Mouse (Mus musculus) liver, embryonic 14.5 days (tissue): ENCODE measurements around the gene Gphb5. TPM values are rescaled to one million over a fixed set of nuclear protein-coding genes. Genes with fewer than 3 reads are reported as not detected.

Source experiments
- ATAC-seq: fragments of 200-750 bp; cut with Nextera tagmentation; 2 replicates; pipeline ENCODE4 v1.8.0; 2017; ENCODE audit warnings: moderate number of reproducible peaks, mild to moderate bottlenecking, moderate library complexity; ENCODE audit not compliant: insufficient read depth
- DNase-seq, 3 experiments: peaks; one replicate each; pipeline ENCODE4 v3.0.0-alpha.2; 2012 to 2013; ENCODE audit warnings: low read depth in 3 of 3, low spot score in 3 of 3
- H3K27ac ChIP-seq: fragments of 300-500 bp; sonication (generic); 2 replicates; pipeline ENCODE4 v1.5.1; 2014; ENCODE audit warnings: moderate library complexity, mild to moderate bottlenecking, control low read depth, inconsistent platforms
- H3K27me3 ChIP-seq: fragments of 300-500 bp; sonication (generic); 2 replicates; pipeline ENCODE4 v1.6.1; 2014; ENCODE audit warnings: mild to moderate bottlenecking, low read length, moderate library complexity; ENCODE audit not compliant: control insufficient read depth, insufficient read depth
- H3K36me3 ChIP-seq: fragments of 300-500 bp; sonication (generic); replicated peaks from 2 replicates; pipeline ENCODE4 v1.6.1; 2014; ENCODE audit warnings: low read depth; ENCODE audit not compliant: control insufficient read depth, insufficient read depth
- H3K4me1 ChIP-seq, 2 experiments: fragments of 200-500 bp in 1 of 2; fragments of 300-500 bp in 1 of 2; sonication (generic) in 1 of 2; replicated peaks; 2 replicates each; pipeline ENCODE4 v1.6.1; 2012 to 2014; ENCODE audit warnings: antibody characterized with exemption in 1 of 2, inconsistent platforms in 1 of 2, low read length in 1 of 2; ENCODE audit not compliant: control insufficient read depth in 2 of 2, insufficient read depth in 2 of 2
- H3K4me2 ChIP-seq: fragments of 300-500 bp; sonication (generic); 2 replicates; pipeline ENCODE4 v1.6.1; 2014; ENCODE audit warnings: low read depth, mild to moderate bottlenecking, control low read depth, moderate library complexity
- H3K4me3 ChIP-seq, 2 experiments: fragments of 200-500 bp in 1 of 2; fragments of 300-500 bp in 1 of 2; sonication (generic) in 1 of 2; 2 replicates each; pipeline ENCODE4 v1.5.1; 2012 to 2014; ENCODE audit warnings: low read depth in 2 of 2, low read length in 2 of 2, mild to moderate bottlenecking in 2 of 2, control low read depth in 1 of 2, inconsistent platforms in 1 of 2, moderate library complexity in 1 of 2; ENCODE audit not compliant: insufficient read depth in 1 of 2
- H3K9ac ChIP-seq: fragments of 300-500 bp; sonication (generic); replicated peaks from 2 replicates; pipeline ENCODE4 v1.6.1; 2014; ENCODE audit warnings: mild to moderate bottlenecking, control low read depth, moderate library complexity
- H3K9me3 ChIP-seq: fragments of 300-500 bp; sonication (generic); 2 replicates; pipeline ENCODE4 v1.6.1; 2016; ENCODE audit warnings: low read length, mixed read lengths; ENCODE audit not compliant: control insufficient read depth
- CTCF ChIP-seq: IDR thresholded peaks from 2 replicates; pipeline ENCODE4 v1.5.1; 2016; ENCODE audit warnings: antibody characterized with exemption, low read depth, control low read depth
- EP300 ChIP-seq: IDR thresholded peaks from 2 replicates; pipeline ENCODE4 v1.6.1; 2016; ENCODE audit warnings: antibody characterized with exemption, low read depth
- WGBS: fragments of 180-500 bp; shearing (Covaris S2); extraction: QIAGEN DNeasy Blood & Tissue Kit; methylation state at CpG from one replicate; pipeline ENCODE4 v1.1.7; 2014; ENCODE audit not compliant: insufficient replicate concordance; 5-methylcytosine and 5-hydroxymethylcytosine counted together
- polyA plus RNA-seq, 2 experiments: library from polyadenylated mRNA; depleted of rRNA in 1 of 2; stranded (reverse) in 1 of 2; unstranded in 1 of 2; fragments of >200 nt; fragmentation: Nextera tagmentation in 1 of 2; extraction: Ambion mirVana in 1 of 2; gene quantifications; 2 replicates each; pipeline versions ENCODE4 v1.2.1 to v1.2.3; 2012 to 2014

Gphb5 gene
- polyA plus RNA-seq, 2 experiments, result not detected

- H3K36me3 ChIP-seq, result no peaks in the 10 kb centered on the region
- H3K4me3 ChIP-seq, result no peak overlapping the region
- H3K27me3 ChIP-seq, result no peaks in the 10 kb centered on the region
- no peak overlapping the region for H3K4me2 ChIP-seq
- H3K27ac ChIP-seq, result no peak overlapping the region
- TF ChIP-seq CTCF, result no peak
- TF ChIP-seq EP300, result no peak
- H3K9ac ChIP-seq, result no peak overlapping the region
- no peaks in the 10 kb centered on the region for H3K4me1 ChIP-seq
- no peaks in the 10 kb centered on the region for H3K9me3 ChIP-seq
- 69% methylated on average over 15 of the region's 15 CpGs for WGBS
- ATAC-seq (no peak), DNase-seq (no peak)
Observed at GRCm38 (mm10) chr12:75387846-75388245, 28.7 kb downstream of the Gphb5 start.

GRCm38 (mm10) chr12:75387156-75387555 lies 29.4 kb downstream of the Gphb5 start:
- Histone ChIP-seq H3K9me3 (no peaks in the 10 kb centered on the region), H3K4me2 (no peak overlapping the region), H3K36me3 (no peaks in the 10 kb centered on the region), H3K4me1 (no peaks in the 10 kb centered on the region), H3K27me3 (no peaks in the 10 kb centered on the region), H3K9ac (no peak overlapping the region), H3K27ac (no peak overlapping the region), H3K4me3 (no peak overlapping the region)
- ATAC-seq (no peak), DNase-seq (no peak)
- TF ChIP-seq EP300 (no peak), CTCF (no peak)
- 64% methylated on average over 8 of the region's 8 CpGs for WGBS

- ATAC-seq, result no peak
- no peak overlapping the region for H3K4me2 ChIP-seq
- 64% methylated on average over 9 of the region's 9 CpGs for WGBS
- H3K27me3 ChIP-seq, result no peaks in the 10 kb centered on the region
- no peak for TF ChIP-seq EP300
- TF ChIP-seq CTCF, result no peak
- H3K36me3 ChIP-seq, result no peaks in the 10 kb centered on the region
- DNase-seq, result no peak
- H3K9me3 ChIP-seq, result no peaks in the 10 kb centered on the region
- H3K27ac ChIP-seq, result no peak overlapping the region
- H3K4me3 ChIP-seq, result no peak overlapping the region
- H3K4me1 ChIP-seq, result no peaks in the 10 kb centered on the region
- no peak overlapping the region for H3K9ac ChIP-seq
Observed at GRCm38 (mm10) chr12:75386731-75387130, 29.9 kb downstream of the Gphb5 start.

GRCm38 (mm10) chr12:75376126-75376525 lies 40.5 kb downstream of the Gphb5 start:
- no peak for ATAC-seq
- WGBS, result 75% methylated on average over 6 of the region's 6 CpGs
- no peak overlapping the region for H3K9ac ChIP-seq
- no peak for DNase-seq
- H3K27ac ChIP-seq, result no peak overlapping the region
- H3K4me2 ChIP-seq, result no peak overlapping the region
- no peaks in the 10 kb centered on the region for H3K36me3 ChIP-seq
- no peak for TF ChIP-seq CTCF
- no peak for TF ChIP-seq EP300
- H3K9me3 ChIP-seq, result no peaks in the 10 kb centered on the region
- H3K4me3 ChIP-seq, result no peak overlapping the region
- no peaks in the 10 kb centered on the region for H3K27me3 ChIP-seq
- no peaks in the 10 kb centered on the region for H3K4me1 ChIP-seq

- Histone ChIP-seq H3K27ac (no peak overlapping the region), H3K9me3 (no peaks in the 10 kb centered on the region), H3K36me3 (no peaks in the 10 kb centered on the region), H3K27me3 (no peaks in the 10 kb centered on the region), H3K9ac (no peak overlapping the region), H3K4me2 (no peak overlapping the region), H3K4me1 (no peaks in the 10 kb centered on the region), H3K4me3 (no peak overlapping the region)
- WGBS, result 71% methylated on average over 12 of the region's 12 CpGs
- ATAC-seq (no peak), DNase-seq (no peak)
- TF ChIP-seq CTCF (no peak), EP300 (no peak)
Observed at GRCm38 (mm10) chr12:75375060-75375459, 41.5 kb downstream of the Gphb5 start.
